24 mouse cellular contexts compared by ENCODE assay signal in genomic region chr10:127896705-127897104, GRCm38 (mm10). TPM values are rescaled to one million over a fixed set of nuclear protein-coding genes. Genes with fewer than 3 reads are reported as not detected.
DNase-seq lines count a peak whose midpoint lies in the region; ATAC-seq and TF ChIP-seq lines count a peak whose summit lies in the region.
"Had no signal": no experiment of that assay in that cellular context is flagged by ENCODE, and none has a peak within 500 bp of the region (broad histone marks: within the 10 kb centered on the region; RNA-seq: fewer than 3 reads in every experiment).

No protein-coding gene starts in this region.

- TF ChIP-seq EP300 in ES-Bruce4 (IDR thresholded peaks at IDR 0.05; ENCODE audit: insufficient read depth, low read depth, low read length), result peak; percentile 75

- H3K27me3 ChIP-seq in intestine, embryonic 16.5 days (replicated peaks; ENCODE audit: control insufficient read depth, insufficient read depth, low read length), result no peaks in the 10 kb centered on the region
- no peaks in the 10 kb centered on the region for H3K27me3 ChIP-seq in intestine, postnatal 0 days (replicated peaks; ENCODE audit: control insufficient read depth, insufficient read depth, low read length)
- H3K27me3 ChIP-seq in ES-Bruce4 (ENCODE audit: control insufficient read depth, insufficient read depth, low read length, poor library complexity, severe bottlenecking), result no peaks in the 10 kb centered on the region
- H3K27me3 ChIP-seq in small intestine, adult 2 months (ENCODE audit: control insufficient read depth, insufficient read depth, low read length), result no peaks in the 10 kb centered on the region
- H3K27me3 ChIP-seq in thymus, adult 2 months (ENCODE audit: control insufficient read depth, insufficient read depth, low read length), result no peaks in the 10 kb centered on the region
- H3K27me3 ChIP-seq: embryonic facial prominence, embryonic 13.5 days; forebrain, embryonic 13.5 days; forebrain, embryonic 15.5 days had no signal

- no peak overlapping the region for H3K9ac ChIP-seq in intestine, embryonic 16.5 days (ENCODE audit: low read depth, low read length)
- no peak overlapping the region for H3K9ac ChIP-seq in intestine, postnatal 0 days (ENCODE audit: low read depth, low read length)
- H3K9ac ChIP-seq in ES-Bruce4 (ENCODE audit: low read depth, poor library complexity, severe bottlenecking), result no peak overlapping the region
- H3K9ac ChIP-seq: embryonic facial prominence, embryonic 13.5 days; forebrain, embryonic 13.5 days; forebrain, embryonic 15.5 days; forebrain, postnatal 0 days had no signal

- no peak overlapping the region for H3K4me3 ChIP-seq in intestine, embryonic 16.5 days (ENCODE audit: low read length)
- no peak overlapping the region for H3K4me3 ChIP-seq in intestine, postnatal 0 days (ENCODE audit: low read depth, low read length)
- H3K4me3 ChIP-seq in ES-Bruce4 (ENCODE audit: low read depth, low read length), result no peak overlapping the region
- H3K4me3 ChIP-seq in small intestine, adult 2 months (ENCODE audit: low read depth, low read length), result no peak overlapping the region
- no peak overlapping the region for H3K4me3 ChIP-seq in thymus, adult 2 months (ENCODE audit: control insufficient read depth, insufficient read depth, low read length)
- H3K4me3 ChIP-seq: embryonic facial prominence, embryonic 13.5 days; forebrain, embryonic 13.5 days; forebrain, embryonic 15.5 days had no signal

- WGBS in intestine, embryonic 16.5 days, result 38% methylated on average over 5 of the region's 5 CpGs
- WGBS in intestine, postnatal 0 days, result 35% methylated on average over 5 of the region's 5 CpGs
- 24% methylated on average over 5 of the region's 5 CpGs for WGBS in small intestine, adult 2 months
- 65% methylated on average over 5 of the region's 5 CpGs for WGBS in thymus, adult 2 months

- H3K4me1 ChIP-seq in intestine, embryonic 16.5 days (ENCODE audit: control insufficient read depth, insufficient read depth, low read length), result peaks cover 25% of the 10 kb centered on the region
- H3K4me1 ChIP-seq in intestine, postnatal 0 days (replicated peaks; ENCODE audit: control insufficient read depth, insufficient read depth, low read length), result peaks cover 8% of the 10 kb centered on the region; the same call in 1 of the 2 replicates
- H3K4me1 ChIP-seq in ES-Bruce4 (ENCODE audit: control insufficient read depth, insufficient read depth, low read length), result peaks cover 7% of the 10 kb centered on the region
- peaks cover 57% of the 10 kb centered on the region for H3K4me1 ChIP-seq in small intestine, adult 2 months (ENCODE audit: control insufficient read depth, insufficient read depth, insufficient read length, low read length)
- H3K4me1 ChIP-seq in thymus, adult 2 months (replicated peaks; ENCODE audit: control insufficient read depth, insufficient read depth, low read length), result peaks cover 4% of the 10 kb centered on the region; the same call in 1 of the 2 replicates
- H3K4me1 ChIP-seq: embryonic facial prominence, embryonic 13.5 days; forebrain, embryonic 13.5 days; forebrain, embryonic 15.5 days had no signal

- H3K27ac ChIP-seq in intestine, embryonic 16.5 days (ENCODE audit: low read length), result peak overlapping the region; percentile 27
- no peak overlapping the region for H3K27ac ChIP-seq in intestine, postnatal 0 days (ENCODE audit: low read depth, low read length)
- H3K27ac ChIP-seq in ES-Bruce4 (ENCODE audit: insufficient read depth, low read length), result no peak overlapping the region
- H3K27ac ChIP-seq in small intestine, adult 2 months (ENCODE audit: insufficient read depth, low read depth, low read length), result peak overlapping the region; percentile 79
- no peak overlapping the region for H3K27ac ChIP-seq in thymus, adult 2 months (ENCODE audit: control insufficient read depth, insufficient read depth, low read length)
- H3K27ac ChIP-seq: embryonic facial prominence, embryonic 13.5 days; forebrain, embryonic 13.5 days; forebrain, embryonic 15.5 days had no signal

- no peaks in the 10 kb centered on the region for H3K9me3 ChIP-seq in intestine, embryonic 16.5 days (ENCODE audit: control insufficient read depth, low read length)
- H3K9me3 ChIP-seq in intestine, postnatal 0 days (ENCODE audit: control insufficient read depth), result no peaks in the 10 kb centered on the region
- no peaks in the 10 kb centered on the region for H3K9me3 ChIP-seq in ES-Bruce4 (replicated peaks; ENCODE audit: control insufficient read depth, insufficient read depth, low read length, poor library complexity, severe bottlenecking)
- H3K9me3 ChIP-seq: embryonic facial prominence, embryonic 13.5 days; forebrain, embryonic 13.5 days; forebrain, embryonic 15.5 days had no signal

- H3K36me3 ChIP-seq in intestine, embryonic 16.5 days (ENCODE audit: control insufficient read depth, insufficient read depth, low read length), result no peaks in the 10 kb centered on the region
- no peaks in the 10 kb centered on the region for H3K36me3 ChIP-seq in intestine, postnatal 0 days (ENCODE audit: control insufficient read depth, insufficient read depth)
- no peaks in the 10 kb centered on the region for H3K36me3 ChIP-seq in ES-Bruce4 (ENCODE audit: control insufficient read depth, insufficient read depth, low read length, poor library complexity, severe bottlenecking)
- H3K36me3 ChIP-seq in small intestine, adult 2 months (ENCODE audit: control insufficient read depth, insufficient read depth, low read length), result no peaks in the 10 kb centered on the region
- H3K36me3 ChIP-seq in thymus, adult 2 months (ENCODE audit: control insufficient read depth, insufficient read depth, low read length), result no peaks in the 10 kb centered on the region
- H3K36me3 ChIP-seq: embryonic facial prominence, embryonic 13.5 days; forebrain, embryonic 15.5 days had no signal

- peak; percentile 58 for DNase-seq in ES-CJ7 (ENCODE audit: low read depth, low spot score)
- DNase-seq in frontal cortex, postnatal 14 days (ENCODE audit: low spot score in 2 of 2), result no peak
- DNase-seq in thymus, adult 2 months, result no peak
- DNase-seq: adrenal gland, adult 8-10 months; adrenal gland, postnatal 14 days; adrenal gland, postnatal 36 days; cerebellum, adult 11-12 months; cerebellum, adult 2 months; cerebellum, adult 9-10 months; cerebellum, postnatal 10 days; cerebellum, postnatal 25 days; forebrain, postnatal 0 days had no signal

- H3K4me2 ChIP-seq in intestine, embryonic 16.5 days (ENCODE audit: low read depth, low read length), result no peak overlapping the region
- H3K4me2 ChIP-seq in intestine, postnatal 0 days (replicated peaks; ENCODE audit: low read depth), result no peak overlapping the region
- H3K4me2 ChIP-seq: embryonic facial prominence, embryonic 13.5 days; forebrain, embryonic 13.5 days; forebrain, embryonic 15.5 days had no signal

- no peak for TF ChIP-seq POLR2A in ES-Bruce4 (IDR thresholded peaks at IDR 0.05; ENCODE audit: insufficient read depth, low read length)
- no peak for TF ChIP-seq POLR2A in small intestine, adult 2 months (IDR thresholded peaks at IDR 0.05; ENCODE audit: low read depth, low read length)
- no peak for TF ChIP-seq POLR2A in thymus, adult 2 months (IDR thresholded peaks at IDR 0.05; ENCODE audit: control insufficient read depth, extremely low read depth, insufficient read depth, low read length, poor library complexity)

- no peak for TF ChIP-seq CTCF in intestine, postnatal 0 days (IDR thresholded peaks at IDR 0.05; ENCODE audit: low read depth)
- no peak for TF ChIP-seq CTCF in ES-Bruce4 (IDR thresholded peaks at IDR 0.05; ENCODE audit: low read depth, low read length)
- no peak for TF ChIP-seq CTCF in small intestine, adult 2 months (IDR thresholded peaks at IDR 0.05; ENCODE audit: extremely low read depth, insufficient read length, insufficient replicate concordance, low read depth, low read length)
- no peak for TF ChIP-seq CTCF in thymus, adult 2 months (IDR thresholded peaks at IDR 0.05; ENCODE audit: borderline replicate concordance, control insufficient read depth, extremely low read depth, insufficient read depth, low read length, poor library complexity)

- no peak for ATAC-seq in intestine, embryonic 16.5 days
- no peak for ATAC-seq in intestine, postnatal 0 days
- ATAC-seq: activated CD4-positive, CD25-positive, alpha-beta regulatory T cell, adult 4 months; forebrain, embryonic 13.5 days; forebrain, embryonic 15.5 days; forebrain, postnatal 0 days had no signal

RNA-seq across cellular contexts. Expression of gene Sdr9c7, which starts 1.6 kb away (rescaled TPM):
- 0.17 and 0.33 TPM in 2 replicates for polyA plus RNA-seq in intestine, embryonic 16.5 days (2015; fragmentation: Nextera tagmentation; extraction: Ambion mirVana)
- 0.09 TPM in 1 of 2 replicates, not detected in the other for polyA plus RNA-seq in intestine, postnatal 0 days (2015; fragmentation: Nextera tagmentation; extraction: Ambion mirVana)
- polyA plus RNA-seq in ES-Bruce4 (2011; ENCODE audit: insufficient read depth, insufficient read length, low read depth, missing spikeins), result not detected in 2 replicates
- polyA plus RNA-seq in small intestine, adult 2 months (2012; rRNA removed), result 0.70 TPM in 1 of 2 replicates, not detected in the other
- polyA plus RNA-seq in thymus, adult 2 months (2012; rRNA removed), result 0.52 and 1.3 TPM in 2 replicates
- polyA plus RNA-seq: activated CD4-positive, CD25-positive, alpha-beta regulatory T cell, adult 4 months; C2C12; embryonic facial prominence, embryonic 11.5 days; forebrain, embryonic 11.5 days; forebrain, embryonic 13.5 days; forebrain, embryonic 15.5 days; forebrain, postnatal 0 days had no signal

RNA-seq across cellular contexts. Expression of gene Rdh7, which starts 8.1 kb away (rescaled TPM):
- polyA plus RNA-seq in intestine, embryonic 16.5 days (2015; fragmentation: Nextera tagmentation; extraction: Ambion mirVana), result 0.86 and 1.1 TPM in 2 replicates
- polyA plus RNA-seq in intestine, postnatal 0 days (2015; fragmentation: Nextera tagmentation; extraction: Ambion mirVana), result 1.1 and 1.2 TPM in 2 replicates
- not detected in 2 replicates for polyA plus RNA-seq in ES-Bruce4 (2011; ENCODE audit: insufficient read depth, insufficient read length, low read depth, missing spikeins)
- polyA plus RNA-seq in small intestine, adult 2 months (2012; rRNA removed), result 30.9 and 73.0 TPM in 2 replicates
- 0.11 and 1.7 TPM in 2 replicates for polyA plus RNA-seq in thymus, adult 2 months (2012; rRNA removed)
- polyA plus RNA-seq: activated CD4-positive, CD25-positive, alpha-beta regulatory T cell, adult 4 months; C2C12; cerebellum, adult 2 months; cortical plate, adult 2 months; embryonic facial prominence, embryonic 11.5 days; embryonic facial prominence, embryonic 13.5 days; forebrain, embryonic 11.5 days; forebrain, embryonic 13.5 days; forebrain, embryonic 15.5 days; forebrain, postnatal 0 days had no signal

RNA-seq across cellular contexts. Expression of gene Rdh16f2, which starts 30.4 kb away (rescaled TPM):
- 0.27 and 0.49 TPM in 2 replicates for polyA plus RNA-seq in intestine, embryonic 16.5 days (2015; fragmentation: Nextera tagmentation; extraction: Ambion mirVana)
- polyA plus RNA-seq in intestine, postnatal 0 days (2015; fragmentation: Nextera tagmentation; extraction: Ambion mirVana), result 0.24 and 0.39 TPM in 2 replicates
- not detected in 2 replicates for polyA plus RNA-seq in ES-Bruce4 (2011; ENCODE audit: insufficient read depth, insufficient read length, low read depth, missing spikeins)
- polyA plus RNA-seq in small intestine, adult 2 months (2012; rRNA removed), result 2.1 and 3.6 TPM in 2 replicates
- 0.32 TPM in 1 of 2 replicates, not detected in the other for polyA plus RNA-seq in thymus, adult 2 months (2012; rRNA removed)
- polyA plus RNA-seq: activated CD4-positive, CD25-positive, alpha-beta regulatory T cell, adult 4 months; C2C12; cerebellum, adult 2 months; cortical plate, adult 2 months; embryonic facial prominence, embryonic 11.5 days; embryonic facial prominence, embryonic 13.5 days; forebrain, embryonic 11.5 days; forebrain, embryonic 13.5 days; forebrain, embryonic 15.5 days; forebrain, postnatal 0 days had no signal

RNA-seq across cellular contexts. Expression of gene Rdh19, which starts 47.0 kb away (rescaled TPM):
- polyA plus RNA-seq in intestine, embryonic 16.5 days (2015; fragmentation: Nextera tagmentation; extraction: Ambion mirVana), result not detected in 2 replicates
- polyA plus RNA-seq in intestine, postnatal 0 days (2015; fragmentation: Nextera tagmentation; extraction: Ambion mirVana), result not detected in 2 replicates
- polyA plus RNA-seq in ES-Bruce4 (2011; ENCODE audit: insufficient read depth, insufficient read length, low read depth, missing spikeins), result not detected in 2 replicates
- not detected in 2 replicates for polyA plus RNA-seq in small intestine, adult 2 months (2012; rRNA removed)
- not detected in 2 replicates for polyA plus RNA-seq in thymus, adult 2 months (2012; rRNA removed)
- polyA plus RNA-seq: activated CD4-positive, CD25-positive, alpha-beta regulatory T cell, adult 4 months; C2C12; cerebellum, adult 2 months; cortical plate, adult 2 months; embryonic facial prominence, embryonic 11.5 days; embryonic facial prominence, embryonic 13.5 days; forebrain, embryonic 11.5 days; forebrain, embryonic 13.5 days; forebrain, embryonic 15.5 days; forebrain, postnatal 0 days had no signal

Comparison
In these comparisons a context has a peak if more than half of its experiments do, and no peak if none do; other contexts are left out.
1. H3K27ac ChIP-seq: peak in intestine, embryonic 16.5 days (single experiment) and small intestine, adult 2 months (single experiment); none in intestine, postnatal 0 days (single experiment), ES-Bruce4 (single experiment) and thymus, adult 2 months (single experiment).
2. RNA of gene Rdh7, which starts 8.1 kb away (polyA plus RNA-seq): 30.9 to 73.0 TPM in small intestine, adult 2 months; 0.86 to 1.1 TPM in intestine, embryonic 16.5 days, 1.1 to 1.2 TPM in intestine, postnatal 0 days, 0.11 to 1.7 TPM in thymus, adult 2 months and not detected in ES-Bruce4; every median in the first group is over 10 times any median in the second.